Mouse (Mus musculus): ENCODE measurements at regions not wholly inside any gene's neighbourhood (a gene's known extent, or its start where the extent isn't known, plus 50 kb on each side); places are given as distances from the start of the nearest gene placed in this dataset.
A peak's percentile ranks its signal among the peaks of the same experiment; 100 is the strongest.

DNA sequence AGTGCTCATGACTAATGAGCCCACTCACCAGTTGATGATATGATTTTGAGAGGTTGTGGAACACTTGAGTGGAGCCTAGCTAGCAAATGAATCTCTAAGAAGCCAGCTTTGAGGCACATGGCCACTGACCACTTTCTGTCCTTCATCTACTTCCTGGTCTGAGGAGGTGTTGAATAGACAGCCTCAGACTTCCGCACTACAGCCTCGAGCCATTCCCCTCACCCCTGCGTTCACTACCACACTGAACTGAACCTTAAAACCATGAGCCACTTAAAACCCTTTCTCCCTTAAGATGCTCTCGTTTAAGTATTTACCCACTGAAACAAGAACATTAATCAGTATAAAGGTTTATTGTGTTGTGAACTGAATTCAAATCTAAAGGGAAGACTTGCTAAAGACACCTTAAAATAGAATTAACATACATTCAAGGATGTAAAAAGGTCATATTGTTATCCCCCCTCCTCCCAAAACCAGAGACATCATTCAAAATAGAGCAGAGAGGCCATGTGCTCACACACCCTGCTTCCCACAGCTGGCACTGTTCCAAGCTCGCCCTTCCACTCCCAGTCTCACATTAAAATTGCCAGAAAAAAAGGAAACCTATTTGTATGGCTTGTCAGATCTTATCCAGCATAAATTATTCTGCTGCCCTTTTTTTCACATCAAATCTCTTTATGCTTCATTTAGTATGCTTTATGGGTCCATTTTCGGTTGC is 758.8 kb downstream of the Ryr2 start:
- ATAC-seq (ENCODE audit: insufficient number of reproducible peaks, low FRiP score, low TSS enrichment, low read depth), result no peak
- no peak overlapping the region for H3K4me3 ChIP-seq
- no peak overlapping the region for H3K9ac ChIP-seq
- no peaks in the 10 kb centered on the region for H3K27me3 ChIP-seq
- 39% methylated on average over 6 of the region's 6 CpGs for WGBS
- H3K9me3 ChIP-seq, result no peaks in the 10 kb centered on the region
- H3K4me2 ChIP-seq, result no peak overlapping the region
- H3K27ac ChIP-seq, result no peak overlapping the region
- H3K36me3 ChIP-seq, result no peaks in the 10 kb centered on the region
- H3K4me1 ChIP-seq, result peaks cover 5% of the 10 kb centered on the region; the same call in 1 of the 2 replicates

GRCm38 (mm10) chr13:11344500-11344899 is 762.2 kb downstream of the Ryr2 start:
- Histone ChIP-seq H3K4me2 (no peak overlapping the region), H3K36me3 (no peaks in the 10 kb centered on the region), H3K4me1 (no peaks in the 10 kb centered on the region), H3K27ac (no peak overlapping the region), H3K4me3 (no peak overlapping the region), H3K9ac (no peak overlapping the region), H3K9me3 (no peaks in the 10 kb centered on the region), H3K27me3 (no peaks in the 10 kb centered on the region)
- WGBS, result 79% methylated on average over 2 of the region's 2 CpGs
- no peak for ATAC-seq (ENCODE audit: insufficient number of reproducible peaks, low FRiP score, low TSS enrichment, low read depth)

GRCm38 (mm10) chr13:11338297-11338616 is 768.5 kb downstream of the Ryr2 start:
- ATAC-seq (ENCODE audit: insufficient number of reproducible peaks, low FRiP score, low TSS enrichment, low read depth), result 0 out of 2 replicates have a peak, but pooled peaks have one; percentile 24
- no peaks in the 10 kb centered on the region for H3K36me3 ChIP-seq
- peaks cover 7% of the 10 kb centered on the region for H3K4me1 ChIP-seq
- no peak overlapping the region for H3K9ac ChIP-seq
- H3K4me2 ChIP-seq, result 0 out of 2 replicates have a peak overlapping the region, but pooled peaks have one; percentile 10
- no peak overlapping the region for H3K27ac ChIP-seq
- H3K4me3 ChIP-seq, result no peak overlapping the region
- WGBS, result 17% methylated on average over 9 of the region's 9 CpGs
- no peaks in the 10 kb centered on the region for H3K27me3 ChIP-seq
- H3K9me3 ChIP-seq, result no peaks in the 10 kb centered on the region

DNA sequence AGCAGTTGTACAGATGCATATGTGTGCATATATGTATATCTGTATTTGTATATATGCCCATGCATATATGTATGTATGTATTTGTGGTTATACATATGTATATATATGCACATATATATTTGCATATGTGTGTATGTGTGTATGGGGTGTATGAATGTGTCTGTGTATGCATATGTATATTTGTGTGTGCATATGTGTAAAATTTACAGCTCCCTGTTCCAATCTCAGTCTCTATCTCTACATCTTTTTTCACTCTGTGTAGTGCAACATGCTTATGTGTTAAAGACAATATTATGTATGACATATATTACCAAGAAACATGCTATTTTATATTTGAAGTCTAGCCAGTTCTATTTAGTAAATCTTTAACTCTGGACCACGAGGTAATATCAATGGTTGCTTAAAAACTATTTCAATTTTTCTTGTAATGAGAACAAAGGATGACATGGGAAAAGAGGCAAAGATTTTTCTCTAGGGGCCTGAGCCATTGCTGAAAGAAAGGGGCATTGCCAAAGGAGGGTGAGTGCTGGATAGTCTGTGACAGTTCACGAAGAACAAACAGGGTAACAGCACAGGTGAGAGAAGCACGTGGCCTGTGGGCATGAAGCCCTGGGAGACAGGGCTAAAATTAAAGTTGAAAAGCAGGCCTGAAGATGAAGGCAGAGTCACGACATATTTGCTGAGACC is 769.0 kb downstream of the Ryr2 start:
- H3K36me3 ChIP-seq, result no peaks in the 10 kb centered on the region
- no peaks in the 10 kb centered on the region for H3K9me3 ChIP-seq
- no peak overlapping the region for H3K4me2 ChIP-seq
- H3K4me3 ChIP-seq, result no peak overlapping the region
- 42% methylated on average over 4 of the region's 4 CpGs for WGBS
- peaks cover 7% of the 10 kb centered on the region for H3K4me1 ChIP-seq
- H3K27ac ChIP-seq, result no peak overlapping the region
- ATAC-seq (ENCODE audit: insufficient number of reproducible peaks, low FRiP score, low TSS enrichment, low read depth), result no peak
- H3K9ac ChIP-seq, result no peak overlapping the region
- no peaks in the 10 kb centered on the region for H3K27me3 ChIP-seq

GRCm38 (mm10) chr13:11336958-11337357 is 769.8 kb downstream of the Ryr2 start:
- no peak overlapping the region for H3K9ac ChIP-seq
- WGBS, result 62% methylated on average over 3 of the region's 3 CpGs
- no peaks in the 10 kb centered on the region for H3K27me3 ChIP-seq
- no peak overlapping the region for H3K4me2 ChIP-seq
- no peak overlapping the region for H3K27ac ChIP-seq
- H3K4me1 ChIP-seq, result peaks cover 7% of the 10 kb centered on the region
- no peak overlapping the region for H3K4me3 ChIP-seq
- no peaks in the 10 kb centered on the region for H3K36me3 ChIP-seq
- ATAC-seq (ENCODE audit: insufficient number of reproducible peaks, low FRiP score, low TSS enrichment, low read depth), result no peak
- no peaks in the 10 kb centered on the region for H3K9me3 ChIP-seq

DNA sequence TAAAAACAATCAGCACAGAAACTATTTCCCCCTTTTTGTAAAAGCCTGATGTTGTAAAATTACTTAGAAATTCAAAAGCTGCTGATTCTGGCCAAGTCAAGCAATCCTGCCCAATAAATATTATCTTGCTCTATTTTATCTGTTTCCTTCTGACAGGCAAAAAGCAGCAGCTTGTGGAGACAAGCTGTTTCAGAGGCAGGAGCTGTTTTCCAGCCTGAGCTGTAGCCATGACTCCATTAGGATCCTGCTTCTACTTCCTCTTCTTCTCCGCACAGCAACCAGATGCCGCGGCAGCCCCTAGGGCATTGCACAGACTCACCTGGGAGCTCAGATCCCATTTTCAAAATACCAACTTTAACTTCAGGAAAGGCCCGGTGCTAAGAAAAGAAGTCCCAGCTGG is 774.8 kb downstream of the Ryr2 start:
- WGBS, result 45% methylated on average over 4 of the region's 4 CpGs
- H3K9ac ChIP-seq, result no peak overlapping the region

GRCm38 (mm10) chr13:11308716-11309115 is 798.0 kb downstream of the Ryr2 start:
- Histone ChIP-seq H3K27ac (no peak overlapping the region), H3K36me3 (no peaks in the 10 kb centered on the region), H3K4me3 (no peak overlapping the region), H3K27me3 (no peaks in the 10 kb centered on the region), H3K4me1 (no peaks in the 10 kb centered on the region), H3K9me3 (no peaks in the 10 kb centered on the region), H3K4me2 (no peak overlapping the region), H3K9ac (no peak overlapping the region)
- 68% methylated on average over 2 of the region's 2 CpGs for WGBS
- ATAC-seq (ENCODE audit: insufficient number of reproducible peaks, low FRiP score, low TSS enrichment, low read depth), result no peak

More for the DNA sequence above, 774.8 kb downstream of the Ryr2 start:
- H3K27me3 ChIP-seq, result no peaks in the 10 kb centered on the region
- no peaks in the 10 kb centered on the region for H3K36me3 ChIP-seq
- H3K4me1 ChIP-seq, result no peaks in the 10 kb centered on the region
- no peak overlapping the region for H3K4me2 ChIP-seq
- H3K4me3 ChIP-seq, result no peak overlapping the region
- no peak overlapping the region for H3K27ac ChIP-seq
- H3K9me3 ChIP-seq, result no peaks in the 10 kb centered on the region
- no peak for ATAC-seq (ENCODE audit: insufficient number of reproducible peaks, low FRiP score, low TSS enrichment, low read depth)

DNA sequence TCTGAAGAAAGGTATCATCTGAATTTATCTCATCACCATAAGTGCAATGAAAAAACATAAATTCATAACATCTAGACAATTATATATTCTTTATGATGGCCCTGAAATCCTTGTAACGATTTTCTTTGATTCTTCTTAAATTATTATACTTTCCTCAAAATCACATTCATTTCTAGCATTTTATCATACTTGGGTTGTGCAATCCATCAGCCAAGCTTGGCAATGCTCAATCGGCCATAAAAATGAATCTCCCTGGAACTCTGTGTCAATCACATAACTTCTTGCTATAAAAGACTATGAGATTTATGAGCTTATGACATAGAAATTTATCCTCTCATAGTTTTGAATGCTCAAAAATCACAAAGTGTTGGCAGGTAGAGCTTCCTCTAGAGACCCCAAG is 811.3 kb downstream of the Ryr2 start:
- H3K4me2 ChIP-seq, result no peak overlapping the region
- H3K36me3 ChIP-seq, result no peaks in the 10 kb centered on the region
- no peaks in the 10 kb centered on the region for H3K27me3 ChIP-seq
- ATAC-seq (ENCODE audit: insufficient number of reproducible peaks, low FRiP score, low TSS enrichment, low read depth), result no peak
- no peaks in the 10 kb centered on the region for H3K4me1 ChIP-seq
- no peak overlapping the region for H3K9ac ChIP-seq
- no peaks in the 10 kb centered on the region for H3K9me3 ChIP-seq
- H3K4me3 ChIP-seq, result no peak overlapping the region
- 64% methylated on average over 2 of the region's 2 CpGs for WGBS
- H3K27ac ChIP-seq, result no peak overlapping the region

GRCm38 (mm10) chr13:11294689-11295088 is 812.1 kb downstream of the Ryr2 start:
- Histone ChIP-seq H3K9me3 (no peaks in the 10 kb centered on the region), H3K27ac (no peak overlapping the region), H3K4me1 (no peaks in the 10 kb centered on the region), H3K36me3 (no peaks in the 10 kb centered on the region), H3K4me2 (no peak overlapping the region), H3K9ac (no peak overlapping the region), H3K27me3 (no peaks in the 10 kb centered on the region), H3K4me3 (no peak overlapping the region)
- no peak for ATAC-seq (ENCODE audit: insufficient number of reproducible peaks, low FRiP score, low TSS enrichment, low read depth)
- WGBS, result 76% methylated on average over 1 of the region's 1 CpGs

GRCm38 (mm10) chr13:11293750-11294149 is 813.0 kb downstream of the Ryr2 start:
- Histone ChIP-seq H3K27ac (no peak overlapping the region), H3K9ac (no peak overlapping the region), H3K4me2 (no peak overlapping the region), H3K36me3 (no peaks in the 10 kb centered on the region), H3K4me3 (no peak overlapping the region), H3K4me1 (no peaks in the 10 kb centered on the region), H3K9me3 (no peaks in the 10 kb centered on the region), H3K27me3 (no peaks in the 10 kb centered on the region)
- ATAC-seq (ENCODE audit: insufficient number of reproducible peaks, low FRiP score, low TSS enrichment, low read depth), result no peak

DNA sequence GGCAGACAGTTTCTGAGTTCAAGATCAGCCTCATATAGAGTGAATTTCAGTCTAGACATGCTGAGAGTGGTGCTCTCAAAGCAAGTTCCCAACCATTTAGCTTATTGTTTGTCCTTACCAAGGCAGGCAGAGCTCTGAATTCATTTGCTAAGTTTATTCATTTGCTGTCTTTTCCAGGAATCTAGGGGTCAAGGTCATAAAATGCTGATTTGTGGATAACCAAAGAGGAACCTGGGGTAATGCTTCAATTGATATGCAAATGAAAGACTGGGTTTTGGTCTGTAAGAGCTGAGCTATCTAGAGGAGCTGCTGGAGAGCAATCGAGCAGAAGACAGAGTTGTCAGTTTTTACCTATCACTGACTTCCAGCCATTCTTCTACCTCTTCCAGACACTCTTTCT is 832.8 kb downstream of the Ryr2 start:
- no peak overlapping the region for H3K4me3 ChIP-seq
- no peaks in the 10 kb centered on the region for H3K9me3 ChIP-seq
- no peaks in the 10 kb centered on the region for H3K36me3 ChIP-seq
- H3K4me2 ChIP-seq, result no peak overlapping the region
- no peak for ATAC-seq (ENCODE audit: insufficient number of reproducible peaks, low FRiP score, low TSS enrichment, low read depth)
- no peak overlapping the region for H3K9ac ChIP-seq
- WGBS, result 32% methylated on average over 1 of the region's 1 CpGs
- H3K27me3 ChIP-seq, result no peaks in the 10 kb centered on the region
- no peaks in the 10 kb centered on the region; the same call in 1 of the 2 replicates for H3K4me1 ChIP-seq
- H3K27ac ChIP-seq, result no peak overlapping the region

- no peak overlapping the region for H3K9ac ChIP-seq
- no peaks in the 10 kb centered on the region for H3K27me3 ChIP-seq
- ATAC-seq (ENCODE audit: insufficient number of reproducible peaks, low FRiP score, low TSS enrichment, low read depth), result peak; percentile 48; the same call in 1 of the 2 replicates
- H3K36me3 ChIP-seq, result no peaks in the 10 kb centered on the region
- H3K9me3 ChIP-seq, result no peaks in the 10 kb centered on the region
- H3K27ac ChIP-seq, result no peak overlapping the region
- H3K4me2 ChIP-seq, result no peak overlapping the region
- 40% methylated on average over 5 of the region's 5 CpGs for WGBS
- no peaks in the 10 kb centered on the region; the same call in 1 of the 2 replicates for H3K4me1 ChIP-seq
- no peak overlapping the region for H3K4me3 ChIP-seq
Measured at GRCm38 (mm10) chr13:11268673-11269340, 837.9 kb downstream of the Ryr2 start.
